Mouse (Mus musculus): ENCODE results near the gene Phyh.

- TF ChIP-seq CTCF (conservative IDR thresholded peaks at IDR 0.05; ENCODE audit: insufficient read depth, insufficient read length, low read depth, low read length) (no peak), POLR2A (IDR thresholded peaks at IDR 0.05; ENCODE audit: low read depth, low read length) (no peak)
Measured at GRCm38 (mm10) chr2:4937931-4938330, 19.1 kb downstream of the Phyh start.

Measured in kidney, adult 2 months (tissue).